Mouse (Mus musculus) mouse embryonic stem cell (cell line): Measurements from ENCODE around the gene 1810055G02Rik.

ENCODE experiments used
- in situ Hi-C, 2 experiments: fragments of 300-500 bp; cut with MboI; formaldehyde crosslinking; loops; 1 replicate in 1 of 2; 3 replicates in 1 of 2; pipeline ENCODE4 v1.14.3; 2019 to 2020; ENCODE audit warnings: low sequenced_read_pairs in 2 of 2, low pct_unique_long_range_greater_than_20kb in 1 of 2, mixed read lengths in 1 of 2; ENCODE audit not compliant: unreplicated experiment in 1 of 2

Gene 1810055G02Rik

GRCm38 (mm10) chr19:3728901-3729300 lies 20.8 kb downstream of the 1810055G02Rik start:
- in situ Hi-C loops = no loop called here

- in situ Hi-C loops = no loop called here
These were observed 22.9 kb downstream of the 1810055G02Rik start for GRCm38 (mm10) chr19:3730781-3731646.

GRCm38 (mm10) chr19:3736001-3736400 lies 27.9 kb downstream of the 1810055G02Rik start:
- in situ Hi-C loops = no loop called here

GRCm38 (mm10) chr19:3739650-3740049 lies 31.6 kb downstream of the 1810055G02Rik start:
- in situ Hi-C loops = no loop called here

- in situ Hi-C loops = no loop called here
These were observed 34.6 kb downstream of the 1810055G02Rik start for GRCm38 (mm10) chr19:3742716-3743115.

GRCm38 (mm10) chr19:3743362-3743761 lies 35.3 kb downstream of the 1810055G02Rik start:
- in situ Hi-C loops = no loop called here

- in situ Hi-C loops = no loop called here
These were observed 35.9 kb downstream of the 1810055G02Rik start for GRCm38 (mm10) chr19:3743851-3744512.

GRCm38 (mm10) chr19:3752621-3753239 lies 44.6 kb downstream of the 1810055G02Rik start:
- in situ Hi-C loops = no loop called here

GRCm38 (mm10) chr19:3753240-3753633 lies 45.1 kb downstream of the 1810055G02Rik start:
- in situ Hi-C loops = no loop called here

- in situ Hi-C loops = no loop called here
These were observed 45.6 kb downstream of the 1810055G02Rik start for GRCm38 (mm10) chr19:3753738-3754137.

GRCm38 (mm10) chr19:3757861-3758260 lies 49.8 kb downstream of the 1810055G02Rik start:
- in situ Hi-C loops = no loop called here

- in situ Hi-C loops = no loop called here
These were observed 57.2 kb downstream of the 1810055G02Rik start for GRCm38 (mm10) chr19:3765221-3765820.

- in situ Hi-C loops = no loop called here
These were observed 58.3 kb downstream of the 1810055G02Rik start for GRCm38 (mm10) chr19:3766378-3766777.

GRCm38 (mm10) chr19:3767276-3767780 lies 59.2 kb downstream of the 1810055G02Rik start, which contains the start of gene Kmt5b:
Kmt5b (plus strand) TSS chr19:3767421.
- in situ Hi-C loops = no loop called here
